Mouse (Mus musculus): Measurements from ENCODE around the gene Ccdc187. TPM values are rescaled to one million over a fixed set of nuclear protein-coding genes. Genes with fewer than 3 reads are reported as not detected.
A peak's percentile ranks its signal among the peaks of the same experiment; 100 is the strongest.

Gene Ccdc187
- total RNA-seq (2014; fragmentation: Nextera tagmentation), result not detected in 2 replicates
- not detected in 2 replicates for total RNA-seq (2017)

- ATAC-seq (replicated peaks; ENCODE audit: low FRiP score, low TSS enrichment, poor library complexity, severe bottlenecking), result no peak
These were observed at the start of gene Ccdc187 for GRCm38 (mm10) chr2:26294457-26294856. TSS of gene Ccdc187 (minus strand) at chr2:26294557.

- ATAC-seq (replicated peaks; ENCODE audit: low FRiP score, low TSS enrichment, poor library complexity, severe bottlenecking), result no peak
These were observed 48.5 kb upstream of the Ccdc187 start for GRCm38 (mm10) chr2:26342609-26343490.

DNA sequence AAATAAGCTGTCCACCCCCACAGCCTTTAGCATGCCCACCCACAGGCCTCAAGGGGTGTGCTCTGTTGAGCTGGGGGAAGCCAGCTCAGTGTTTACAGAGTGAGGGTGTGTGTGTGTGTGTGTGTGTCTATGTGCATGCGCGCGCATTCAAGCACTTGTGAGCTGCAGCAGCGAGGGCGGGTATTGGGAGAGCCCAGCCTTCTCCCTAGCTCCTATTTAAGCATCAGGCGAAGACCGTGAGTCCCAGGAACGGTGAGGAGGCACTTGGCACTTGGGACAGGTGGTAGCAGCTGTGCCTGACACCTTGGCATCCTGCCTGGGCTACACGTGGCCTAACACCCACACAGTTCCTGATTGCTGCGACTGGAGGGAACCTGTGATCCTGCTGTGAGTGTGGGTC, 47.7 kb upstream of the Ccdc187 start:
- ATAC-seq (replicated peaks; ENCODE audit: low FRiP score, low TSS enrichment, poor library complexity, severe bottlenecking), result no peak

DNA sequence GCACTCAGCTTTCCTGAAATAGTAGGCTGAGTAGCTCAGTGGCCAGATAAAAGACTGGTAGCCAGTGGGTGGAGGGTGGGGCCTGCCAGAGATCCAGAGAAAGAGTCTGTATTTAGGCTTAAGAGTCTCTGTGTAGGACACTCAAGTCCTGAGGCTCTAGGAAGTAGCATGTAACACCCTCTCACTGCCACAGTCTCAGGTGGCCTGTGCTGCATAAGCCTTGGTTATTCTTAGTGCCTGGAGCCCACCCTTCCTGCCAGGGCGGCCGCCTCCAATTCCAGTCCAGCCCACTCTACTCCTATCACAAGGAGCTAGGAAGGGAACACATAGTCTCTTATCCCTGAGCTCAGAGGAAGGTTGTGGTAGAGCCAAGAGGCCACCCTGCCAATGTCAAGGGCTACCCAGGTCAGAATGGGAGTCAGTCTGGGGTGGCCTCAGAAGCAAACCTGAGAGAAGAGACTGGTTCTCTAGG, 47.2 kb upstream of the Ccdc187 start:
- ATAC-seq (replicated peaks; ENCODE audit: low FRiP score, low TSS enrichment, poor library complexity, severe bottlenecking), result no peak

DNA sequence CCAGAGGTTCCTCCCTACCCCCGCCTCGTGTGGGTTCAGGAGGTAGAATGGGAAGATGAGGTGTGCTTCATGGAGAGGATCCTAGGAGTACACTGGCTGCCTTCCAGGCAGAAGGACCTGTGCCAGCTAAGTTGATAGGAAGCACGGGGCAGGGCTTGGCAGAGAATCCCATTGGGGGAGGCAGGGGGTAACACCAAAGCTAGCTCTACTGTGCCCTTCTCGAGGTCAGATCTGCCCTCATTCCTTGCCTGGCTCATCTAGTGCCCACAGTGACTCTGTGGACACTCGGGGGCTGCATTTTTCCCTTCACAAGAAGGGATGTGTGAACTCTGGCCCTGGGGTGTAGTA, 44.8 kb upstream of the Ccdc187 start:
- no peak for ATAC-seq (replicated peaks; ENCODE audit: low FRiP score, low TSS enrichment, poor library complexity, severe bottlenecking)

DNA sequence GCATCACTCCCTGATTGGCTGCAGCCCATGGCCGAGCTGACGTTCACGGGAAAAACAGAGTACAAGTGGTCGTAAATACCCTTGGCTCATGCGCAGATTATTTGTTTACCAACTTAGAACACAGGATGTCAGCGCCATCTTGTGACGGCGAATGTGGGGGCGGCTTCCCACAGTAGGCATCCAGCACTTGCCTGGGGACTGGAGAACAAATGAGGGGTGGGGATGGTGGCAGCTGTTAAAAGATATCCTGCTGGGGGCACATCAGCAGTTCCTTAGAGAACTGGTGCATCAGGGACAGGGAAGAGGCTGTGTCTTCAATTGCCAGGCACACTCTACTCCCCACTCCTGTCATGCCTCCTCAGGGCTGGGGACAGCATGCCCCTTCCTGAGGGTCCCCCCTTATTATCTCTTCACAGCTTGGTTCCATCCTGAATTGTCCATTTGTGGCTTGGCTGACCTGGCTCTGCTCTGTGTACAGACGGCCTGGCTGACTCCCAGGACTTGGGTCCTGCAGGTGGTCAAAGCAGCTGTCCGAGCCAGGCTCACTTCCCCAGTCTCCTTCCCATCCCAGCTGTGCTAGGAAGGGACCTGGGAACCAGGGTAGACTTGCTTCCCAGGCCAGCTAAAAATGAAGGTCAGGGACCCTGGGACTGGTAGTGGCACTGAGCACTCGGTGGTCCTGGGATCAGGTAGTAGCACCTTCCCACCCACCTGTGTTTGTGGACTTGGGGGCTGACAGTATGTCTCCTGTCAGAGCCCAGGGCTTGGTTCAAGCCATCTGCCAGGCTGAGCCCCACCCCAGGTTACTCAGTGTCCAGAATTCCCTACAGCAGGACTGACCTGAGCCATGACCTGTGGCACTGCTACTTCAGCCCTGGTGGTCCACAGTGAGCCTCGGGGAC, 44.2 kb upstream of the Ccdc187 start:
- ATAC-seq (replicated peaks; ENCODE audit: low FRiP score, low TSS enrichment, poor library complexity, severe bottlenecking), result no peak

- ATAC-seq (replicated peaks; ENCODE audit: low FRiP score, low TSS enrichment, poor library complexity, severe bottlenecking), result no peak
These were observed 36.3 kb upstream of the Ccdc187 start for GRCm38 (mm10) chr2:26330702-26331101.

DNA sequence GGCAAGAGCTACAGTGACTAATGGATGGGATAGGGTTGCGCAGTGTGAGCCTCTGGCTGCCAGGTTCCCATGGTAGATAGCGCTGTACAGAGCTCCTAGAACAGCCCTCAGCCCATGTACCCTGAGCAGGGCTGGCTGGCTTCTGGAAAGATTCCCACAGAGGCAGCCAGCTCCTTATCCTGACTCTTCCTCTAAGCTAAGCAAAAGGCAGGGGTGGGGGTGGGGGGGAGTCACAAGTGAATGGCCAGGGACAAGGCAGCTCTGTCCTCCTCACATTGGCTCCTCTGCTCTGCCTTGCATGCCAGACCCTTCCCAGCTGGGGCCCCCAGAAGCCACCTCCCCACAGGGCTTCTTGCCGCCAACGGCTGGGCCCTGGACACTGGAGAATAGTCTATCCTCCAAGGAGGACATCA, 35.7 kb upstream of the Ccdc187 start:
- ATAC-seq (replicated peaks; ENCODE audit: low FRiP score, low TSS enrichment, poor library complexity, severe bottlenecking), result no peak

DNA sequence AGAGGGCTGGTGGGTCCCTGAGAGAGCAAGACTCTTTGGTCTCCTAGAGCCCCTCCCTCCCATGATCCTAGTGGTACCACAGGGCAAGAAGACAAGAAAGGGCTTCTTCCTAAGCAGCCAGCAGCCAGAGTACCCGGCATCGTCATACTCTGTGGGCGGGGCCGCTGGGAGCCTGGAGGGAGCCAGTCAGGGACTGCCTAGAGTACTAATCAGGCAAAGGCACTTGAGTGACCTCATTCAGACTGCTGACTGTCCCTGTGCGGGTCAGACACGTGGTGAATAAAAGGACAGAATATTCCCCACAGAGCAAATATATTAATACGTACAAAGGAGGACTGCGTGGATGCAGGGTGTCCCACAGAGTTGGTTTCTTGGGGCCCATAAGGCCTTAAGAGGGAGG, 35.0 kb upstream of the Ccdc187 start:
- ATAC-seq (replicated peaks; ENCODE audit: low FRiP score, low TSS enrichment, poor library complexity, severe bottlenecking), result no peak

- peak; percentile 61 for ATAC-seq (replicated peaks; ENCODE audit: low FRiP score, low TSS enrichment, poor library complexity, severe bottlenecking)
These were observed 33.5 kb upstream of the Ccdc187 start for GRCm38 (mm10) chr2:26327852-26328251.

DNA sequence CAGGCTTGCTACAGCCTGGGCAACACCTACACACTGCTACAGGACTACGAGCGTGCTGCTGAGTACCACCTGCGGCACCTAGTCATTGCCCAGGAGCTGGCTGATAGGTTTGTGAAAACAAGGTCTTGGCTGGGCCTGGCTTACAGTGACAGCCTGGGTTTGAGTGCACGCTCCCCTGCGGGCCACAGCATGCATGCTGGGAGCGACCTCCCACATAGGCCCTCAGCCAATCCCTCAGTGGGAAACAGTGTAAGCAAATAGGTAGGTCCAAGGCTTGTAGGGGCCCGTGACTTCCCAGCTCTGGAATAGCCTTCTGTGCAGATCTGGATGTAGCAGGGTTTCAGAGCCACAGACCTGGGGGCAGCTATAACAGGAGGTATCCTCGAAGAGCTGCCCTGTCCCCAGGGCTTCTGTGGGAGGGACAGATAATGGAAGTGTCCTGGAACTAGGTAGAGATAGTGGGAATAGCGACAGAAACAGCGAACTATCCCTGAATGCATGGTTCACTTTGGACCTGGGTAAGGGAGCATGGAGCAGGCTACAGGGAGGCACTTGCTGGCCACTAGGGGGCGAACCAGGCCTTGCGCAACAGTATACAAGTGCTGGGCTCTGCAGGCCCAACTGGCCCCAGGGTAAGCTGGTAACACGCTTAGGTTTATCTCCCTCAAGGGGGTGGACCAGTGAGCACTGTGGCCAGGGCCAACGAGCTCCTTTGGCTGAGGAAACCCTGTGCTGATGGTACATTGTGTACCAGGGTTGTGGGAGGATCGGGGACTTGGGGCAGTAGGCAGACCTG, 31.2 kb upstream of the Ccdc187 start:
- ATAC-seq (replicated peaks; ENCODE audit: low FRiP score, low TSS enrichment, poor library complexity, severe bottlenecking), result peak; percentile 76

GRCm38 (mm10) chr2:26324917-26325316, 30.6 kb upstream of the Ccdc187 start:
- peak; percentile 35; the same call in 1 of the 2 replicates for ATAC-seq (replicated peaks; ENCODE audit: low FRiP score, low TSS enrichment, poor library complexity, severe bottlenecking)

DNA sequence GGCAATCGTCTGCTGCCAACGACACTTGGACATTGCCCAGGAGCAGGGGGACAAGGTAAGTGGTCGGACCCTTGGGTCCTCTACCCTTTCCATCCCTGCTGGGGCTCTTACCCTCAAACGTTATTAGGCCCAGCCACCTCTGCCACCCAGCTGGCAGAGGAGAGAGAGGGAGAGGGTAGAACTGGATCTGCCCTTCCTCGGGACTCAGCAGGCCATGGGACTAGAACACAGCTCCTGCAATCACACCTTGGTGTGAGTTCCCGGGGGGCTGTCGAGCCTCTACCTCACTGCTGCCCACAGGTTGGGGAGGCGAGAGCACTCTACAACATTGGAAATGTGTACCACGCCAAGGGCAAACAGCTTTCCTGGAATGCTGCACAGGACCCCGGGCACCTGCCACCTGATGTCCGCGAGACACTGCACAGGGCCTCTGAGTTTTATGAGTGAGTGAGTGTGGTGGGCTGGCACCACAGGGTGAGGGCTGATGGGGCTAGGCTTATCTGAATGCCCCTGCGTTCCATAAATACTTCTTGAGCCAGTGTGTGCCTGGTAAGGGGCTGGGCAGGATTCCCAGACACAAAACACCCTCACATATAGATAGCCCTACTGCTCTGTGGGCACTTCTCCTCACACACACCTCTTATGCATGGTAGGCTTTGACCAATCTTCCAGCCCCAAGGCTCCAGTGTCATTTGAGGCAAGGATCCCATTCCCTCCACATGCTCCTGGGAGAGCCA, 29.4 kb upstream of the Ccdc187 start:
- no peak for ATAC-seq (replicated peaks; ENCODE audit: low FRiP score, low TSS enrichment, poor library complexity, severe bottlenecking)

- no peak for ATAC-seq (replicated peaks; ENCODE audit: low FRiP score, low TSS enrichment, poor library complexity, severe bottlenecking)
These were observed 26.2 kb upstream of the Ccdc187 start for GRCm38 (mm10) chr2:26320245-26321185.

DNA sequence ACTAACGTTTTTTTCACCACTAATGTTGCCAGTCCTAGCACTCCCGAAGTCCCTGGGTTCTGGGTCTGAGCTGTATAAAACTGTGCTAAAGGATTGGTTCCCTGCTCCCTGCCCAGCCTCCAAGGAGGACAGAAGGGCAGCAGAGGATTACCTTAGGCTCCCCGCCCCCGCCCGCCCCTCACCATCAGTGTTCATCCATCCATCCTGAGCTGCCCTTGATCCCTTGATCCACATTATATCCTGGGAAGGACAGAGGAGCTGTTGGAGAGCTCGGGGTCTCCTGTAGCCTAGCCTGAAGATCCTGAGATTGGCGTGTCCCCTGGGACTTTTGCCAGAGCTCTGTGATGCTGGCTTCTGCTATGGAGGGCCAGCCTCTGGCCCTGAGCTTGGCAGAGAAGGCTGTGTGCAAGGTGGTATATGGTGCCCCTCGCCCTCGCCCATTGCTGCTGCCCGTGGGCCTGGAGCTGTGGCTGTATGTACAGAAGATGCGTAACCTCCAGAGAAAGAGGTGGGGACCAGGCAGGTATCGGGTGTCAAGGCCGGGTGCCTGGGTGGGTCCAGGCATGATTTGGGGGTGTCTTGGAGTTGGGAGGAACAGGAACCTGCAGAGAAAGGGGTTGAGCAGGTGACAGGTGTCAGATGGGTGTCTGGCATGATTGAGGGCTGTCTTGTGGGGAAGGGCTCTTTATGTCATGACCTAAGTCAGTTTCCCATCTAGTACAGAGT, 25.3 kb upstream of the Ccdc187 start:
- no peak for ATAC-seq (replicated peaks; ENCODE audit: low FRiP score, low TSS enrichment, poor library complexity, severe bottlenecking)

DNA sequence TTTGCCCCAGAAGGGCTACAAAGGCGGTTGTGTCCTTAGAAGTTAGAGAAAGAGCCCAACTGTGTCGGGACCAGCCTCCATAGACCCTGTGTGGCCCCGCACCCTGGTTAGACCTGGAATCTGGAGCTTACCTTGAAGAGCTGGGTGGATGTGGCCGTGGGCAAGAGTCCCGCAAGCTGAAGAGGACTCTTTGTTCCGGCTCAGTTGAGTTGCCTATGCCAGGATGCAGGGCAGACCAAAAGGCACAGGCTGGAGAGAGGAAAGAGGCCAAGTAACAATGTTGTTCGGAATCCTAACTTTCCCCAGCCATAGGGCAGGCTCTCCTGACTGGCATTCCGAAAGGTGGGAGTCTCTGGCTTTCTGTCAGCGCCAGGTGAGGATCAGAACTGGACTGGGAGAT, 24.8 kb upstream of the Ccdc187 start:
- no peak for ATAC-seq (replicated peaks; ENCODE audit: low FRiP score, low TSS enrichment, poor library complexity, severe bottlenecking)

GRCm38 (mm10) chr2:26317991-26318672, 23.8 kb upstream of the Ccdc187 start:
- no peak for ATAC-seq (replicated peaks; ENCODE audit: low FRiP score, low TSS enrichment, poor library complexity, severe bottlenecking)

Data from megakaryocyte-erythroid progenitor cell, adult 5-6 weeks (primary cell).